Comparison of ENCODE assay signal across 8 mouse cellular contexts in the genomic region with DNA sequence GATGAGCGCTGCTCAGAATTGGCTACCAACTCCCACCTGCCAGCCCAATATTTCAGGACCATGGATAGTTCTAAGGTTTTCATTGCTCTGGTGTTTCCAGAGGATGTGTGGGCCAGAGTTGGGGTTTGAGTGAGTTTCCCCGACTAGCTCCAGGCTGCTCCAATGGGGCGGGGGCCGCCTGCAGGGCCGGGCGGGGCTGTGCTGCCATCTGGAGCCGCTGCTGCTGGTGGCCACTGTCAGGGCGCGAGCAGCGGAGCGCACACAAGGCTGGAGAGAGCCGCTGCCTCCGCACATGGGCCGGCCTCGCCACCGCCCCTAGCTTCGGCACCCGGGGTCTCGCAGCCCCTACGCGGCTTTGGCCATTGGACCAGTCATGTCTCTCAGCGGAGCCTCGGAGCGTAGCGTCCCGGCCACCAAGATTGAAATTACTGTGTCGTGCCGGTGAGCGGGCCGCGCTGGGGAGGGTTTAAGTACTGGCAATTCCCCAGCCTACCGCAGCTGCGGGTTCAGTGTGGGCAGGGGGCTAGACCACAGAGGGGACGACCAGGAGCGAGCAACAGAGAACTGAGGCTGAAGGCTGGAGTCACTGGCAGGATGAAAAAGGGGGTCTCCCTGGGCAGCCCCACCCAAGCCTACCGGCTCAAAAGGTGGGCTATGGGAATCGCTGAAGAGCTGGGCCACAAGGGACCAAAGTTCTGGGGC. TPM values are rescaled to one million over a fixed set of nuclear protein-coding genes. Genes with fewer than 3 reads are reported as not detected.
A peak's percentile ranks its signal among the peaks of the same experiment; 100 is the strongest.
DNase-seq lines count a peak whose midpoint lies in the region; ATAC-seq and TF ChIP-seq lines count a peak whose summit lies in the region.

Gene Cpne9 (plus strand): TSS at position 207 of the 702 bp plus-strand sequence.

- no peak for TF ChIP-seq POLR2A in CH12.LX (IDR thresholded peaks at IDR 0.05; ENCODE audit: low read depth, low read length)

- H3K4me3 ChIP-seq in CH12.LX (replicated peaks in 1 of 3; ENCODE audit: low read depth in 2 of 3, low read length in 2 of 3, poor library complexity in 1 of 3) = no peak within 1 kb of the TSS
- peak within 1 kb of the TSS; percentile 38 for H3K4me3 ChIP-seq in midbrain, postnatal 0 days (ENCODE audit: low read depth, low read length)

- intact Hi-C loops in heart, postnatal 10 days (cut with DNase I) = no loop called here

- dilution Hi-C loops in CH12.LX (cut with MboI; ENCODE audit: extremely low pct_ligation_motif_present, extremely low pct_unique_long_range_greater_than_20kb, low sequenced_read_pairs) = no loop called here

- H3K27ac ChIP-seq in CH12.LX (ENCODE audit: insufficient read depth, low read depth) = no peak within 1 kb of the TSS
- H3K27ac ChIP-seq in midbrain, postnatal 0 days (ENCODE audit: low read depth, low read length) = no peak within 1 kb of the TSS

- DNase-seq in 3T3-L1 (ENCODE audit: low read depth, low spot score) (peak; percentile 50), CH12.LX (ENCODE audit: extremely low read depth) (peak; percentile 23)
- DNase-seq in heart, postnatal 10 days = peak; percentile 20 to 32
- DNase-seq in layer of hippocampus, postnatal 25 days (ENCODE audit: extremely low spot score in 1 of 2, low spot score in 1 of 2) = no peak
- peak; percentile 48 for DNase-seq in midbrain, postnatal 0 days (ENCODE audit: low spot score)
- no peak for DNase-seq in spleen, postnatal 36 days (ENCODE audit: low spot score in 2 of 2)
- no peak for DNase-seq in urinary bladder, postnatal 36 days (ENCODE audit: low spot score in 2 of 2)

- WGBS in midbrain, postnatal 0 days = 2% methylated on average over 32 of the region's 37 CpGs

- peak; percentile 40 for ATAC-seq in common myeloid progenitor, adult 5-6 weeks (replicated peaks; ENCODE audit: low read depth, poor library complexity, severe bottlenecking)
- peak; percentile 41; the same call in 1 of the 2 replicates for ATAC-seq in midbrain, postnatal 0 days (ENCODE audit: low FRiP score)

- TF ChIP-seq CTCF in CH12.LX (conservative IDR thresholded peaks at IDR 0.05 in 1 of 2, IDR thresholded peaks at IDR 0.05 in 1 of 2; ENCODE audit: low read depth in 2 of 2, low read length in 2 of 2) = no peak
- peak; percentile 36 for TF ChIP-seq CTCF in midbrain, postnatal 0 days (IDR thresholded peaks at IDR 0.05)

- TF ChIP-seq RAD21 in CH12.LX (IDR thresholded peaks at IDR 0.05; ENCODE audit: low read depth, low read length) = no peak

- H3K36me3 ChIP-seq in CH12.LX (replicated peaks in 1 of 2; ENCODE audit: control insufficient read depth in 1 of 2, insufficient read depth in 1 of 2, low read length in 1 of 2) = peaks cover 27 to 47% of the 10 kb centered on the region in 2 experiments
- H3K36me3 ChIP-seq in midbrain, postnatal 0 days (ENCODE audit: insufficient read depth, low read length) = peaks cover 28% of the 10 kb centered on the region

- no peak within 1 kb of the TSS for H3K4me2 ChIP-seq in CH12.LX (ENCODE audit: insufficient read depth, low read depth, poor library complexity, severe bottlenecking)
- peak within 1 kb of the TSS; percentile 82 for H3K4me2 ChIP-seq in midbrain, postnatal 0 days (ENCODE audit: low read depth, low read length, poor library complexity, severe bottlenecking)

- peaks cover 0 to 8% of the 10 kb centered on the region in 2 experiments; a peak in 2 of 4 replicates for H3K4me1 ChIP-seq in CH12.LX (ENCODE audit: control insufficient read depth in 1 of 2, insufficient read depth in 2 of 2)
- peaks cover 8% of the 10 kb centered on the region; the same call in 1 of the 2 replicates for H3K4me1 ChIP-seq in midbrain, postnatal 0 days (ENCODE audit: insufficient read depth, low read length)

- H3K9me3 ChIP-seq in CH12.LX (replicated peaks; ENCODE audit: low read length) = no peaks in the 10 kb centered on the region
- no peaks in the 10 kb centered on the region for H3K9me3 ChIP-seq in midbrain, postnatal 0 days (ENCODE audit: low read length)

- TF ChIP-seq EP300 in CH12.LX (IDR thresholded peaks at IDR 0.05; ENCODE audit: low read length) = no peak

- in situ Hi-C loops in CH12.LX (cut with MboI; ENCODE audit: low pct_ligation_motif_present, low pct_unique_long_range_greater_than_20kb, low sequenced_read_pairs) = no loop called here

- no peaks in the 10 kb centered on the region for H3K27me3 ChIP-seq in CH12.LX (replicated peaks)
- H3K27me3 ChIP-seq in midbrain, postnatal 0 days (ENCODE audit: insufficient read depth, low read length) = peaks cover 15% of the 10 kb centered on the region

- no peaks in the 10 kb centered on the region for H3K79me2 ChIP-seq in CH12.LX (replicated peaks; ENCODE audit: control insufficient read depth, extremely low read depth, insufficient read depth, poor library complexity, severe bottlenecking)

- no peak within 1 kb of the TSS for H3K9ac ChIP-seq in CH12.LX (ENCODE audit: insufficient read depth, low read depth)
- peak within 1 kb of the TSS; percentile 54 for H3K9ac ChIP-seq in midbrain, postnatal 0 days (replicated peaks; ENCODE audit: low read length, poor library complexity, severe bottlenecking)

TF ChIP-seq in CH12.LX, 34 proteins besides CTCF, POLR2A, EP300 and RAD21:
- TF ChIP-seq ZMIZ1 (IDR thresholded peaks at IDR 0.05; ENCODE audit: low read depth, low read length) = no peak
- no peak for TF ChIP-seq SMC3 (IDR thresholded peaks at IDR 0.05; ENCODE audit: low read depth, low read length)
- no peak for TF ChIP-seq MXI1 (IDR thresholded peaks at IDR 0.05; ENCODE audit: low read depth, low read length)
- no peak for TF ChIP-seq ZNF384 (IDR thresholded peaks at IDR 0.05; ENCODE audit: low read depth, low read length)
- TF ChIP-seq ETS1 (conservative IDR thresholded peaks at IDR 0.05; ENCODE audit: low read depth, low read length) = no peak
- TF ChIP-seq TBP (conservative IDR thresholded peaks at IDR 0.05; ENCODE audit: low read depth, low read length) = no peak
- no peak for TF ChIP-seq ELF1 (IDR thresholded peaks at IDR 0.05; ENCODE audit: low read depth, low read length)
- TF ChIP-seq CHD2 (IDR thresholded peaks at IDR 0.05; ENCODE audit: low read length) = no peak
- TF ChIP-seq PAX5 (IDR thresholded peaks at IDR 0.05; ENCODE audit: low read length) = no peak
- TF ChIP-seq MEF2A (IDR thresholded peaks at IDR 0.05; ENCODE audit: borderline replicate concordance, low read depth, low read length) = no peak

RNA-seq across cellular contexts. Expression of gene Cpne9, which starts in this region (rescaled TPM):
- total RNA-seq in CH12.LX (2012; rRNA removed) (0.25 TPM in 2 replicates), CH12.LX (2014; rRNA removed) (0.19 and 0.28 TPM in 2 replicates)
- polyA plus RNA-seq in CH12.LX (2012; ENCODE audit: insufficient read length, low read depth) = 0.27 and 0.49 TPM in 2 replicates
- 0.05 TPM in 1 of 2 replicates, not detected in the other for total RNA-seq in common myeloid progenitor, adult 5-6 weeks (2017)
- total RNA-seq in heart, postnatal 10 days (2021) = not detected
- 10 to 100 TPM; 17.5 to 18.9 TPM for total RNA-seq in layer of hippocampus, postnatal 25 days (2021)
- 10.3 and 23.4 TPM in 2 replicates for total RNA-seq in midbrain, postnatal 0 days (2014; rRNA removed)
- 7.9 and 9.1 TPM in 2 replicates for polyA plus RNA-seq in midbrain, postnatal 0 days (2015; fragmentation: Nextera tagmentation; extraction: Ambion mirVana)

Comparison
In these comparisons a context has a peak if more than half of its experiments do, and no peak if none do; other contexts are left out.
1. Peak in DNase-seq in CH12.LX; RNA of the gene not detected or under 1 TPM.
2. Peak in ATAC-seq in common myeloid progenitor, adult 5-6 weeks; RNA of the gene not detected or under 1 TPM.
3. Peak in DNase-seq in heart, postnatal 10 days; RNA of the gene not detected or under 1 TPM.
4. DNase-seq: peak in 3T3-L1 (single experiment) and midbrain, postnatal 0 days (single experiment); none in layer of hippocampus, postnatal 25 days (0 of 2), spleen, postnatal 36 days (0 of 2) and urinary bladder, postnatal 36 days (0 of 2).